Mouse (Mus musculus) ES-E14 (cell line): ENCODE results near the gene Arhgap10.

Experiments used
- CHD2 ChIP-seq: IDR thresholded peaks from 2 replicates; pipeline ENCODE4 v1.6.1; 2014; ENCODE audit warnings: mild to moderate bottlenecking, low read depth, low read length, inconsistent platforms
- HCFC1 ChIP-seq: IDR thresholded peaks from 2 replicates; pipeline ENCODE4 v1.6.1; 2012; ENCODE audit warnings: low read length, inconsistent platforms, borderline replicate concordance; ENCODE audit not compliant: insufficient read depth
- MAFK ChIP-seq: IDR thresholded peaks from 2 replicates; pipeline ENCODE4 v1.6.1; 2014; ENCODE audit warnings: mild to moderate bottlenecking, low read depth, low read length, inconsistent platforms; ENCODE audit not compliant: insufficient read depth
- ZC3H11A ChIP-seq: IDR thresholded peaks from 2 replicates; pipeline ENCODE4 v1.6.1; 2012; ENCODE audit warnings: low read depth, mild to moderate bottlenecking, inconsistent platforms, low read length, borderline replicate concordance
- ZNF384 ChIP-seq: IDR thresholded peaks from 2 replicates; pipeline ENCODE4 v1.6.1; 2012; ENCODE audit warnings: low read depth, low read length, inconsistent platforms

- TF ChIP-seq MAFK: no peak
- no peak for TF ChIP-seq CHD2
- TF ChIP-seq ZC3H11A: no peak
- no peak for TF ChIP-seq ZNF384
- TF ChIP-seq HCFC1: no peak
Measured at GRCm38 (mm10) chr8:77446294-77446693, 71.5 kb downstream of the Arhgap10 start.
